Mouse (Mus musculus): ENCODE data around the gene Plekhj1.

GRCm38 (mm10) chr10:80784871-80785270, 13.6 kb downstream of the Plekhj1 start:
- no peak for TF ChIP-seq GATA1 (IDR thresholded peaks at IDR 0.05; ENCODE audit: low read length)
- no peak for TF ChIP-seq TAL1 (IDR thresholded peaks at IDR 0.05; ENCODE audit: low read length)

Measured in erythroblast, embryonic 14.5 days (primary cell).